ENCODE assay signal across 17 mouse cellular contexts in genomic region chr19:28778386-28778785, GRCm38 (mm10). TPM values are rescaled to one million over a fixed set of nuclear protein-coding genes. Genes with fewer than 3 reads are reported as not detected.
"Had no signal": no experiment of that assay in that cellular context is flagged by ENCODE, and none has a peak within 500 bp of the region (broad histone marks: within the 10 kb centered on the region; RNA-seq: fewer than 3 reads in every experiment).

No protein-coding gene starts in this region.

- H3K27me3 ChIP-seq: limb, embryonic 13.5 days; liver, embryonic 13.5 days; stomach, embryonic 15.5 days had no signal

- H3K9me3 ChIP-seq: limb, embryonic 13.5 days; liver, embryonic 13.5 days; stomach, embryonic 15.5 days had no signal

- H3K4me3 ChIP-seq: left cerebral cortex, adult 2 months; limb, embryonic 13.5 days; liver, embryonic 13.5 days; stomach, embryonic 15.5 days had no signal

- H3K4me1 ChIP-seq: liver, embryonic 13.5 days; stomach, embryonic 15.5 days had no signal

- H3K4me2 ChIP-seq: limb, embryonic 13.5 days; liver, embryonic 13.5 days; midbrain, embryonic 11.5 days; stomach, embryonic 15.5 days had no signal

- ATAC-seq: intestine, embryonic 16.5 days had no signal

- H3K27ac ChIP-seq: left cerebral cortex, adult 2 months; limb, embryonic 13.5 days; liver, embryonic 13.5 days; stomach, embryonic 15.5 days had no signal

- H3K36me3 ChIP-seq: limb, embryonic 13.5 days; liver, embryonic 13.5 days; stomach, embryonic 15.5 days had no signal

- DNase-seq: kidney, adult 2 months; kidney, postnatal 10 days; kidney, postnatal 36 days; layer of hippocampus, postnatal 36 days; liver, embryonic 13.5 days; lung, adult 2 months; lung, postnatal 14 days; lung, postnatal 4 days; midbrain, embryonic 14.5 days; thymus, postnatal 25 days had no signal

- H3K9ac ChIP-seq: limb, embryonic 13.5 days; liver, embryonic 13.5 days; stomach, embryonic 15.5 days had no signal

RNA-seq across cellular contexts. Expression of gene Slc1a1, which starts 56.5 kb away (rescaled TPM):
- total RNA-seq: liver, adult 2 months; megakaryocyte-erythroid progenitor cell, adult 5-6 weeks had no signal
- polyA plus RNA-seq: liver, adult 2 months had no signal
